Mouse (Mus musculus) midbrain, embryonic 10.5 days (tissue): Measurements from ENCODE around the gene Retreg3. TPM values are rescaled to one million over a fixed set of nuclear protein-coding genes. Genes with fewer than 3 reads are reported as not detected.
"Not testable (repeated sequence)": the region's sequence is repeated elsewhere in the genome, so short reads cannot be mapped to it uniquely, and the experiment has no call there.

ENCODE experiments used
- DNase-seq: peaks from one replicate; pipeline ENCODE4 v3.0.0-alpha.2; 2017; ENCODE audit warnings: low spot score
- H3K27ac ChIP-seq: fragments of 300-500 bp; sonication (generic); replicated peaks from 2 replicates; pipeline ENCODE4 v1.5.1; 2016; ENCODE audit warnings: mild to moderate bottlenecking
- H3K27me3 ChIP-seq: fragments of 300-500 bp; sonication (generic); 2 replicates; pipeline ENCODE4 v1.6.1; 2016; ENCODE audit warnings: low read depth, mild to moderate bottlenecking; ENCODE audit not compliant: poor library complexity, severe bottlenecking
- H3K36me3 ChIP-seq: fragments of 300-500 bp; sonication (generic); 2 replicates; pipeline ENCODE4 v1.6.1; 2016; ENCODE audit warnings: mild to moderate bottlenecking, moderate library complexity
- H3K4me1 ChIP-seq: fragments of 300-500 bp; sonication (generic); 2 replicates; pipeline ENCODE4 v1.6.1; 2016
- H3K4me3 ChIP-seq: fragments of 300-500 bp; sonication (generic); 2 replicates; pipeline ENCODE4 v1.5.1; 2016; ENCODE audit warnings: mild to moderate bottlenecking, moderate library complexity
- H3K9me3 ChIP-seq: fragments of 300-500 bp; sonication (generic); replicated peaks from 2 replicates; pipeline ENCODE4 v1.6.1; 2016; ENCODE audit warnings: mild to moderate bottlenecking
- WGBS: fragments of 180-500 bp; shearing (Covaris S2); methylation state at CpG from one replicate; pipeline ENCODE4 v1.1.7; 2016; 5-methylcytosine and 5-hydroxymethylcytosine counted together
- polyA plus RNA-seq: library from polyadenylated mRNA; unstranded; fragments of >200 nt; fragmentation: Nextera tagmentation; extraction: Ambion mirVana; gene quantifications from 2 replicates; pipeline ENCODE4 v1.2.1, GENCODE M21; 2016

Retreg3 gene
- polyA plus RNA-seq, 1 experiment from 2014 or later: 16.4 TPM

GRCm38 (mm10) chr11:101160981-101161505, 41.4 kb upstream of the Retreg3 start:
- Histone ChIP-seq H3K4me1 (peaks cover 36% of the 10 kb centered on the region), H3K27me3 (peaks cover 86% of the 10 kb centered on the region)
- H3K27ac ChIP-seq, H3K36me3 ChIP-seq, H3K9me3 ChIP-seq, H3K4me3 ChIP-seq, DNase-seq: not testable (repeated sequence)
- WGBS: 75% methylated on average over 8 of the region's 8 CpGs

GRCm38 (mm10) chr11:101160151-101160550, 40.5 kb upstream of the Retreg3 start:
- not testable (repeated sequence) for H3K9me3 ChIP-seq, H3K4me3 ChIP-seq, DNase-seq, H3K27ac ChIP-seq, H3K36me3 ChIP-seq
- Histone ChIP-seq H3K4me1 (peaks cover 39% of the 10 kb centered on the region), H3K27me3 (peaks cover 86% of the 10 kb centered on the region)
- WGBS: 80% methylated on average over 8 of the region's 10 CpGs

GRCm38 (mm10) chr11:101155728-101156371, 36.2 kb upstream of the Retreg3 start, which contains the start of gene Tubg2:
Tubg2 (plus strand) TSS chr11:101155907.
- Histone ChIP-seq H3K27me3 (peaks cover 50% of the 10 kb centered on the region), H3K4me3 (peak within 1 kb of the TSS; percentile 56), H3K9me3 (no peaks in the 10 kb centered on the region), H3K4me1 (peaks cover 14% of the 10 kb centered on the region), H3K27ac (peak within 1 kb of the TSS; percentile 68), H3K36me3 (no peaks in the 10 kb centered on the region)
- peak; percentile 60 for DNase-seq
- 2% methylated on average over 36 of the region's 36 CpGs for WGBS

GRCm38 (mm10) chr11:101155151-101155550, 35.5 kb upstream of the Retreg3 start:
- Histone ChIP-seq H3K4me1 (peaks cover 14% of the 10 kb centered on the region), H3K4me3 (peak overlapping the region; percentile 56), H3K9me3 (no peaks in the 10 kb centered on the region), H3K27ac (no peak overlapping the region), H3K36me3 (no peaks in the 10 kb centered on the region), H3K27me3 (peaks cover 48% of the 10 kb centered on the region)
- DNase-seq: no peak
- WGBS: 68% methylated on average over 6 of the region's 6 CpGs

GRCm38 (mm10) chr11:101154648-101155047, 35.0 kb upstream of the Retreg3 start:
- H3K4me1 ChIP-seq: peaks cover 14% of the 10 kb centered on the region
- H3K4me3 ChIP-seq: no peak overlapping the region
- DNase-seq: no peak
- H3K27ac ChIP-seq: no peak overlapping the region
- H3K27me3 ChIP-seq: peaks cover 44% of the 10 kb centered on the region
- no peaks in the 10 kb centered on the region for H3K36me3 ChIP-seq
- H3K9me3 ChIP-seq: no peaks in the 10 kb centered on the region

- H3K4me3 ChIP-seq: no peak overlapping the region
- peaks cover 18% of the 10 kb centered on the region for H3K4me1 ChIP-seq
- H3K27me3 ChIP-seq: peaks cover 33% of the 10 kb centered on the region
- 89% methylated on average over 1 of the region's 1 CpGs for WGBS
- no peaks in the 10 kb centered on the region for H3K36me3 ChIP-seq
- DNase-seq: no peak
- no peak overlapping the region for H3K27ac ChIP-seq
- H3K9me3 ChIP-seq: no peaks in the 10 kb centered on the region
Measured at GRCm38 (mm10) chr11:101152825-101153224, 33.1 kb upstream of the Retreg3 start.

- 53% methylated on average over 2 of the region's 2 CpGs for WGBS
- peaks cover 19% of the 10 kb centered on the region for H3K4me1 ChIP-seq
Measured at GRCm38 (mm10) chr11:101151063-101151462, 31.4 kb upstream of the Retreg3 start.

GRCm38 (mm10) chr11:101149178-101150105, 29.7 kb upstream of the Retreg3 start:
- no peaks in the 10 kb centered on the region for H3K9me3 ChIP-seq
- H3K27ac ChIP-seq: no peak overlapping the region
- no peak for DNase-seq
- H3K4me3 ChIP-seq: no peak overlapping the region
- no peaks in the 10 kb centered on the region for H3K36me3 ChIP-seq
- WGBS: 70% methylated on average over 9 of the region's 9 CpGs
- no peaks in the 10 kb centered on the region for H3K27me3 ChIP-seq
- peaks cover 9% of the 10 kb centered on the region for H3K4me1 ChIP-seq

More at GRCm38 (mm10) chr11:101151063-101151462, 31.4 kb upstream of the Retreg3 start:
- H3K4me3 ChIP-seq: no peak overlapping the region
- H3K36me3 ChIP-seq: no peaks in the 10 kb centered on the region
- H3K27ac ChIP-seq: no peak overlapping the region
- DNase-seq: no peak
- peaks cover 16% of the 10 kb centered on the region for H3K27me3 ChIP-seq
- no peaks in the 10 kb centered on the region for H3K9me3 ChIP-seq

GRCm38 (mm10) chr11:101148751-101149150, 29.1 kb upstream of the Retreg3 start:
- no peak for DNase-seq
- no peaks in the 10 kb centered on the region for H3K9me3 ChIP-seq
- 77% methylated on average over 10 of the region's 10 CpGs for WGBS
- H3K27ac ChIP-seq: no peak overlapping the region
- H3K4me3 ChIP-seq: no peak overlapping the region
- H3K4me1 ChIP-seq: peaks cover 13% of the 10 kb centered on the region
- H3K36me3 ChIP-seq: no peaks in the 10 kb centered on the region
- H3K27me3 ChIP-seq: no peaks in the 10 kb centered on the region

- Histone ChIP-seq H3K9me3 (no peaks in the 10 kb centered on the region), H3K27ac (no peak overlapping the region)
- 21% methylated on average over 10 of the region's 10 CpGs for WGBS
Measured at GRCm38 (mm10) chr11:101146377-101146776, 26.7 kb upstream of the Retreg3 start.

GRCm38 (mm10) chr11:101143338-101144225, 23.9 kb upstream of the Retreg3 start:
- peak overlapping the region; percentile 63 for H3K27ac ChIP-seq
- H3K4me1 ChIP-seq: peaks cover 34% of the 10 kb centered on the region
- 22% methylated on average over 19 of the region's 19 CpGs for WGBS
- H3K27me3 ChIP-seq: peaks cover 37% of the 10 kb centered on the region
- peak overlapping the region; percentile 49 for H3K4me3 ChIP-seq
- H3K36me3 ChIP-seq: no peaks in the 10 kb centered on the region
- DNase-seq: peak; percentile 75
- H3K9me3 ChIP-seq: no peaks in the 10 kb centered on the region

More at GRCm38 (mm10) chr11:101146377-101146776, 26.7 kb upstream of the Retreg3 start:
- peaks cover 12% of the 10 kb centered on the region for H3K27me3 ChIP-seq
- no peak overlapping the region for H3K4me3 ChIP-seq
- DNase-seq: peak; percentile 51
- peaks cover 21% of the 10 kb centered on the region for H3K4me1 ChIP-seq
- no peaks in the 10 kb centered on the region for H3K36me3 ChIP-seq
